Mouse (Mus musculus): ENCODE data around the gene Kcnd3. TPM values are rescaled to one million over a fixed set of nuclear protein-coding genes. Genes with fewer than 3 reads are reported as not detected.

Kcnd3 gene
- polyA plus RNA-seq, 2 experiments: 0.01 to 0.08 TPM

- TF ChIP-seq EP300 (IDR thresholded peaks at IDR 0.05; ENCODE audit: low read depth) (no peak), CTCF (IDR thresholded peaks at IDR 0.05; ENCODE audit: low read depth) (no peak)
- 54% methylated on average over 4 of the region's 4 CpGs for WGBS (ENCODE audit: insufficient replicate concordance)
- no peak overlapping the region for H3K4me2 ChIP-seq (ENCODE audit: low read depth)
- H3K4me3 ChIP-seq (ENCODE audit: insufficient read depth in 1 of 2, low read depth in 2 of 2, low read length in 2 of 2): no peak overlapping the region
- no peaks in the 10 kb centered on the region for H3K27me3 ChIP-seq (ENCODE audit: control insufficient read depth, insufficient read depth, low read length)
- H3K27ac ChIP-seq: no peak overlapping the region
- no peak overlapping the region for H3K9ac ChIP-seq (replicated peaks)
- no peak for DNase-seq (ENCODE audit: low read depth in 3 of 3, low spot score in 3 of 3)
- no peaks in the 10 kb centered on the region for H3K9me3 ChIP-seq (ENCODE audit: control insufficient read depth, low read length)
- ATAC-seq (ENCODE audit: insufficient read depth): no peak
- no peaks in the 10 kb centered on the region for H3K4me1 ChIP-seq (replicated peaks; ENCODE audit: control insufficient read depth in 2 of 2, insufficient read depth in 2 of 2, low read length in 1 of 2)
- H3K36me3 ChIP-seq (replicated peaks; ENCODE audit: control insufficient read depth, insufficient read depth, low read depth): no peaks in the 10 kb centered on the region
Observed at GRCm38 (mm10) chr3:105719979-105720378, 267.8 kb downstream of the Kcnd3 start.

GRCm38 (mm10) chr3:105720514-105720913 is 268.4 kb downstream of the Kcnd3 start:
- Histone ChIP-seq H3K4me2 (ENCODE audit: low read depth) (no peak overlapping the region), H3K9ac (replicated peaks) (no peak overlapping the region), H3K9me3 (ENCODE audit: control insufficient read depth, low read length) (no peaks in the 10 kb centered on the region), H3K4me1 (replicated peaks; ENCODE audit: control insufficient read depth in 2 of 2, insufficient read depth in 2 of 2, low read length in 1 of 2) (no peaks in the 10 kb centered on the region), H3K4me3 (ENCODE audit: insufficient read depth in 1 of 2, low read depth in 2 of 2, low read length in 2 of 2) (no peak overlapping the region), H3K36me3 (replicated peaks; ENCODE audit: control insufficient read depth, insufficient read depth, low read depth) (no peaks in the 10 kb centered on the region), H3K27me3 (ENCODE audit: control insufficient read depth, insufficient read depth, low read length) (no peaks in the 10 kb centered on the region), H3K27ac (no peak overlapping the region)
- ATAC-seq (ENCODE audit: insufficient read depth): no peak
- DNase-seq (ENCODE audit: low read depth in 3 of 3, low spot score in 3 of 3): no peak
- 65% methylated on average over 4 of the region's 4 CpGs for WGBS (ENCODE audit: insufficient replicate concordance)
- TF ChIP-seq CTCF (IDR thresholded peaks at IDR 0.05; ENCODE audit: low read depth) (no peak), EP300 (IDR thresholded peaks at IDR 0.05; ENCODE audit: low read depth) (no peak)

- H3K4me1 ChIP-seq (replicated peaks; ENCODE audit: control insufficient read depth in 2 of 2, insufficient read depth in 2 of 2, low read length in 1 of 2): no peaks in the 10 kb centered on the region
- ATAC-seq (ENCODE audit: insufficient read depth): no peak
- TF ChIP-seq EP300 (IDR thresholded peaks at IDR 0.05; ENCODE audit: low read depth) (no peak), CTCF (IDR thresholded peaks at IDR 0.05; ENCODE audit: low read depth) (no peak)
Observed at GRCm38 (mm10) chr3:105721681-105722201, 269.6 kb downstream of the Kcnd3 start.

GRCm38 (mm10) chr3:105722510-105722909 is 270.4 kb downstream of the Kcnd3 start:
- TF ChIP-seq EP300 (IDR thresholded peaks at IDR 0.05; ENCODE audit: low read depth) (no peak), CTCF (IDR thresholded peaks at IDR 0.05; ENCODE audit: low read depth) (no peak)
- Histone ChIP-seq H3K4me1 (replicated peaks; ENCODE audit: control insufficient read depth in 2 of 2, insufficient read depth in 2 of 2, low read length in 1 of 2) (no peaks in the 10 kb centered on the region), H3K4me2 (ENCODE audit: low read depth) (no peak overlapping the region), H3K9ac (replicated peaks) (no peak overlapping the region), H3K27me3 (ENCODE audit: control insufficient read depth, insufficient read depth, low read length) (no peaks in the 10 kb centered on the region), H3K27ac (no peak overlapping the region), H3K4me3 (ENCODE audit: insufficient read depth in 1 of 2, low read depth in 2 of 2, low read length in 2 of 2) (no peak overlapping the region), H3K36me3 (replicated peaks; ENCODE audit: control insufficient read depth, insufficient read depth, low read depth) (no peaks in the 10 kb centered on the region; the same call in 1 of the 2 replicates), H3K9me3 (ENCODE audit: control insufficient read depth, low read length) (no peaks in the 10 kb centered on the region)
- ATAC-seq (ENCODE audit: insufficient read depth) (no peak), DNase-seq (ENCODE audit: low read depth in 3 of 3, low spot score in 3 of 3) (no peak)
- 75% methylated on average over 3 of the region's 3 CpGs for WGBS (ENCODE audit: insufficient replicate concordance)

More at GRCm38 (mm10) chr3:105721681-105722201, 269.6 kb downstream of the Kcnd3 start:
- H3K27ac ChIP-seq: no peak overlapping the region
- no peak overlapping the region for H3K4me2 ChIP-seq (ENCODE audit: low read depth)
- H3K9ac ChIP-seq (replicated peaks): no peak overlapping the region
- H3K27me3 ChIP-seq (ENCODE audit: control insufficient read depth, insufficient read depth, low read length): no peaks in the 10 kb centered on the region
- no peaks in the 10 kb centered on the region; the same call in 1 of the 2 replicates for H3K36me3 ChIP-seq (replicated peaks; ENCODE audit: control insufficient read depth, insufficient read depth, low read depth)
- H3K4me3 ChIP-seq (ENCODE audit: insufficient read depth in 1 of 2, low read depth in 2 of 2, low read length in 2 of 2): no peak overlapping the region
- no peak for DNase-seq (ENCODE audit: low read depth in 3 of 3, low spot score in 3 of 3)
- WGBS (ENCODE audit: insufficient replicate concordance): 43% methylated on average over 2 of the region's 2 CpGs
- no peaks in the 10 kb centered on the region for H3K9me3 ChIP-seq (ENCODE audit: control insufficient read depth, low read length)

Other genes starting within 250 kb of the Kcnd3 start
- gene Ddx20, start 235.2 kb downstream of the Kcnd3 start, polyA plus RNA-seq (2012; rRNA removed): 5.6 and 8.1 TPM in 2 replicates
- 19.6 and 21.2 TPM in 2 replicates for gene Ddx20, start 235.2 kb downstream of the Kcnd3 start, polyA plus RNA-seq (2014; fragmentation: Nextera tagmentation; extraction: Ambion mirVana)